Mouse (Mus musculus) megakaryocyte progenitor cell, adult 5-6 weeks (primary cell): ENCODE data around the gene Kcnq2. TPM values are rescaled to one million over a fixed set of nuclear protein-coding genes. Genes with fewer than 3 reads are reported as not detected.

ENCODE experiments used
- ATAC-seq: replicated peaks from 2 replicates; pipeline ENCODE4 v1.8.0; 2016; ENCODE audit warnings: mild to moderate bottlenecking, moderate TSS enrichment, inconsistent platforms; ENCODE audit not compliant: poor library complexity
- total RNA-seq, 2 experiments: library from RNA; stranded (forward) in 1 of 2; stranded (reverse) in 1 of 2; fragments of 157-497, 149-512 nt in 1 of 2; fragments of 200-1000 nt in 1 of 2; gene quantifications; 2 replicates each; pipeline versions ENCODE4 v1.2.3 to v1.2.4; 2015 to 2017

Gene Kcnq2
- total RNA-seq, 2 experiments from 2014 or later = not detected

DNA sequence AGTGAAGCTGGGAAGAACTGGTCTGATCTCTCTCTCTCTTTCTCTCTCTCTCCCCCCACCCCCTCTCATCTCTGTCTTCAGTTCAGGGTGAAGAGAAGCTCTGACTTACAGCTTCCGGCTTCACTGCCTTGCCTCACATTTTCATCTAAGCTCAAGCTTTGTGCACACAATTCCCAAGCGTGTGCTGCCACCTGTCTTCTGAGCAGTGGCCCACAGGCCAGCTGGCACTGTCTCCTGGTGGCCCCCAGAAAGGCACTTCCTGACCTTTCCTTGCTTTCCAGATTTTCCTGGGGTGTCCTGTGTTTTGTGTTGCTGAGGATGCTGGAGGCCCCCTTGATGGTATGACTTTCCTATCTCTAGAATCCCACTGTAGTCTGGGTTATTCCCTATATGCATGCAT is 31.0 kb downstream of the Kcnq2 start:
- no peak for ATAC-seq

DNA sequence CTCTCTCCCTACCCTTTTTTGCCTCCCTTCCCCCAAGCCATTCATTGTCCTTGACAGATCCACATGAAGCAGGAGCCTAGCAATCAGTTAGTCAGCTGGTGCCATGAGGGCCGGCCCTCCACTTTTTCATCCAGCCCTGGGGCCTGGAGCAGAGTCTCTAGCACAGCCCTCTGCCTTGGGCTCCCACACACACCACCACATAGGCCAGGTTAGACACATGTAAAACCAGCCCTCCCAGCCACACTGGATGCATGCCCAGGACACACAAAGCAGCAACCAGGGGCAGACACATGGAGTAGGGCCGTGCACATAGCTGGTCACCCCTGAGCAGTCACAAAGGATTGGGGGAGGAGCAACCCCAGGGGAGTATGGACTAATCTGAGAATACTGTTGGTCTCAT is 32.9 kb downstream of the Kcnq2 start:
- ATAC-seq = no peak

DNA sequence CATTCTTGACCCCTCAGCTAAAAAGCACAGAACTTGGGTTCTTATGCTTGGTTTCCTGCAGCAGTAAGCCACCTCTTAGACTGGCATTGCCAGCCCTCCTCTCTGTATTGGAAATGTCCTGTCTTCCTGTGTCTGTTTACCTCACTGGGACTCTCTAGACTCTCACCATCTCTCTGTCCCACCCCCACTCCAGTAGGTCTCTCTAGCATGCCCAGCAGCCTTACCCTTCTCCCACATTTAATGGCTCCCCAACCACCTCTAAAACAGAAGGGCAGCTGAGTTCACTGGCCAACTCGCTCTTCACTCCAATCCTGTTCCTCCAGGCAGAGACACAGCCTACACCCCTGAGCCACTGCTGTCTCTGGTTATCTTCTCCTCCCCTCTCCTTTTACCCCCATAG is 33.5 kb downstream of the Kcnq2 start:
- ATAC-seq = no peak

DNA sequence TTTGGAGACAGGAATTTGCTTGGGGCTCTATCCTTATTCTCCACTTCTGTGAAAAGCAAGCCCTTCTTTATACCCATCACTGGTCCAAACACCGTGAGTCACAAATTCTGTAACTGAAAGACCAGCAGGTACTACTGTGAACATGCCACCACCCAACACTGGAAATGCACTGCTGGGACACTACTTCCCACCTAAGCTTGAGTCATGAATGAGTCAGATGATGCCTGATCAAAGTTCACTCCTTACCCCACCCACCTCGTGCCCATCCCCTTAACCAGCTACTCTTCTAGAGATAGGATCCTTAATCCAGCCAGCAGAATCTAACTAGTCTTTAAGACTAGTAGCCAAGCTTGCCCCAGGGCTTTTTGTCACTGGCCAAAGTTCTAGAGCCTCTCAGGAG is 35.0 kb downstream of the Kcnq2 start:
- no peak for ATAC-seq

DNA sequence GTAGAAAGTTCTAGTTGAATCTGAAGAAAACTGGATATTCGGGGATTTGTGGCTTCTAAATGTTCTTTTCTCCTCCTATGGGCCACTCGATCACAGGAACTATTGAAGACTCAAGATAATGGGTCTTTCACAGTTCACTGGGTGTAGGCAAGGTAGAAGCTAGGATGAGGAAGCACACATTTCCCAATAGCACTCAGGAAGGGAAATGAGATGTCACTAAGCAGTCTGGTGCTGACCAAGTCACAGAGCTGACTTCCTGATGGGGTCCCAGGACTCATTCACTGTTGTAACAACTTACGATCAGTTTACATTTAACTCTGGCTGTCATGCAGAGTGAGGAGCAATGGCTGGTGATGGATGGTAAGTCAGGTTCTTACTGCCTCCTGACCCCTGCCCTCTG is 45.0 kb downstream of the Kcnq2 start:
- ATAC-seq = peak; percentile 83

DNA sequence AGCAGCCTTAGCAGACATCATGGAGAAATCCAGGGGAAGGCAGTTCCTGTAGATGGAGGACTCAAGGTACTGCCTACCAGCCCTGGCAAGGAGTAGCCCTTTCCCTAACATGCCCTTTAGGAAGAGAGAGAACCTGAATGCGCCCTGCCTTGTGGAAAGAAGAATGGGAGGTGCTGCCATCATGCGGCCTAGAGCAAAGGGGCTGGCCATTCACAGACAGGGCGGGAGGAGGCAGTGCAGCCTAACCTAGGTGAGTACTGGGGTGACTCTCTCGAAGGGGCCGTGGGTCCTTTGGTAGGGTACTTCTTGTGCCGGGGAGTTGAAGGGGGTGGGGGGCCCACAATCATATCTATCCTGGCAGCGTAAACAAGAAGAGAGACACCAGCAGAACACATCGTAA is 50.1 kb downstream of the Kcnq2 start:
- ATAC-seq = no peak

DNA sequence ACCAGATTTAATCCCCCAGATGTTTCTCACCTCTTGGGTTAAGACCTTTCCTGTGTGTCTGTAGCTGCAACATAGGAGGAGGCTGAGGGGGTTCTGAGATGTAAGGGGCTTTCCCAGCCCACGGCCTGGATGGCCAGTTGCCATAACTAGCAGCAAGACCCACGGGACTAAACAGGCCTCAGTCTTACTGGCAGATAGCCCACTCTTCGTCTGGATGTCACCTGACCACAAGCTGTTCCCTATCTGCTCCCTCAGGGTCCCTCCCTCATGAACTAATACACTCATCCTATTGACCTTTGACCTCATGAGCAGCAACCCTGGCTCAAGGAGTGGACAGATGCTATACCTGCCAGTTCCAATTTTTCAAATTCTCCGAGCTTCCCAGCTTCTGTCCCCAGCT is 51.2 kb downstream of the Kcnq2 start:
- no peak for ATAC-seq

DNA sequence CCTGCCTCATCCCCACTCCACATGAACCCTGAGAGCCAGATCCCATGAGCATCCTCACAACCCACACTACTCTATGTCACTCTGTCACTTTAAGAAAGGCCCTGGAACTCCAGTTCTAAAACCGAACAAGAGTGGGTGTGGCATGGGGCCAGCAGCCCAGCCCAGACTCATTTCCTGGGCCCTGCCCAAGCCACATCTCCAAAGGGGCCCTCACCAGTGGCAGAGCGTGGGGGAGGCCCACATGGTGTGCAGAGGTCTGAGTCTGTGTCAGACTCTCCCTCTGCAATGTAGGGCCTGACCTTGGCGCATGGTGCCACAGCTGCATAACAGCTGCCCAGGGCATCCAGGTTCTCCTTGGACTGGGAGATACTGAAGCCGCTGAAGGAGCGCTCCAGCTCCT is 54.2 kb downstream of the Kcnq2 start:
- no peak for ATAC-seq

DNA sequence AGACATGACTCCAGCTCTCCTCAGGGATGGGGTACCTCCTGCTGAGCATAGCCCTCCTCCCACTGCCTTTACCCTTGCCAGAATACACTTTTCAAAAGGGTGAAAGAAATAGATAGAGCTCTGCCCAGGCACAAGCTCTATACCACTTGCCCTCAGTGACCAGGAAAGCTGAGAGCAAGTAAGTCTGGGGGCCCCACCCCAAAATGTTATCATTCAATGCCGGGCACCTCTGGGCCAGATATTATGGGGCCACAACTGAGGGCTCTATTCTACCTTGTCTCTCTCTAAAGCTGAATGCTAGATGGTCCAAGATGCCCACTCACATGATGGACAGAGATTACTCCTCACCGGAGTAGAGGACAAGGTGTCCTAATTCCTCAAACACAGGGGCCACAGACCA is 55.6 kb downstream of the Kcnq2 start:
- no peak for ATAC-seq

DNA sequence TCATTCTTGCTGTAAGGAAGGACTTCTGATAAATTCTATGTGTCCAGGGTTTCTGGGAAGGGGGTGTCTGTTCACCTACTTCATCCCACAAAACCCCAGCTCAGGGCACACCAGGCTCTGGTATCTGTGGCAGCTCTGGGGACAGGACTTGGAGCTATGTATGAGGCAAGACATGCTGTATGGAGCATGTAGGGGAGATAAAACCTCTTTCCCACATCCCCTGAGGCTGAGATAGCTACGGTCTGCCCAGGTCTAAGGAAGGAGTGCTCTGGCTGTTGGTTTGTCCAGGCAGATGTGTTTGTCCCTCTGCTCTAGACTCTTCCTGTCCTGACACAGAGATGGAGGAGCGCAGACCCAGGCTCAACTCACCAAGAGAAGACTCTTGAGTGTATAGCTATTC is 56.2 kb downstream of the Kcnq2 start:
- ATAC-seq = no peak

DNA sequence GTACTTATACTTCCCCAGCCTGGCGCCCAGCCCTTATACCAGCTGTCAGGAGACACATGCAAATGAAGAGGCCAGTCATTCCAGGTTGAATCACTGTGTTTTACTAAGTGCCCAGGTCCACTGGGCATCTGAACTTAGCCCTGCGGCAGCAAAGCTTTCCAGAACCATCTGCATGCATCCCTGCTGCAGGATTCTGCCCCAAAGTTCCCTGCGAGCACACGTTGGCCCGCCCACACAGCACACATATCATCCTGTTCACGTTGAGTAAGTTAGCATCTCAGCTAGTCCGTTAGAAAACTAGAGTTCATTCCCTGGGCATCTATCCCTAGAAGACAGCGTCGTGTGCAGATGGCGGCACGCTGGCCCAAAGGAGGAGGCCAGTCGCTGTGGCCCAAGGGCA is 59.6 kb downstream of the Kcnq2 start:
- no peak for ATAC-seq

DNA sequence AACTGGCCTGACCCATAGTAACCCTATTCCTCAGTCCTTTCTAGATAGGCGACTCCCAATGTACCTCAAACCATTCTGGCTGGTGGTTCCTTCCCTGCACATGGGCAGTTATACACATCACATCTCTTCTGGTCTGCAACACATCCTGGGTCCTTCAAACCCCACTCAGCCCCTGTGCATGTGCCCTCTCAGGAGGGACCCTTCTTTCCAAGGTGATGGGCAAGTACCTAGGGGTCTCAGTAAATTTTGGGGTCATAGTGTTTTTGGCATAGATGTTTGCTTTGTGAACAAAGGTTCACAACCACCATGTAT is 62.7 kb downstream of the Kcnq2 start:
- no peak for ATAC-seq

DNA sequence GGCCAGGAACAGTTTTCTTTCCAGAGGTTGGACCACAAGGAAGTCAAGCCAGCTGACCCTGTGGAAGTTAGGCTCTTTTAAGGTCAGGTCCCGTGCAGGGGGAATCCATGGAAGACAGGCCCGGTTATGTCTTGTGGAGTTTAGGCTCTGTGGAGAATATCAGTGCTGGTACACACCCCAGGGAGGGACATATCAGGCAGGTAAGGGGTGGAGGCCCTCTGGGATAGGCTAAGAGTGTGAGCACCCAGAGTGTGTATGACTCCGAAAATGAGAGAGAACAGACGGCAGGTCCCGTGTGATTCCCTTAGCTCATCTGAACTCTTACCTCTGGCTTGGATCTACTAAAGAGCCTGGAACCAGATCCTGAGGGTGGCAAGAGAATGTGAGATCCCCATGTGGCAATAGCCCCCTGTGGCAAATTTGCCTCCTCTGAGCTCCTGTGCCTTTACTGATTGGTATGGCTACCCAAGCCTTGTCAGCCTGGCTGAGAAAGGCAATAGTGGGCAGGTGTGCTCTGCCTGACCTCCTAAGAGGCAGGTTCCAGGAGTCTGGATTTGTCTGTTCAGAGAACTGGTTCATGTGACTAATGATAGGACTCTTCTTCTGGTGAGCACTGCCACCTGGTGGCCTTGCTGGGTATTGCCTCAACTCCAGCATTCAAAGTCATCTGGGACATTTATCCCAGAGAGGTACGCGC is 63.2 kb downstream of the Kcnq2 start:
- peak; percentile 99 for ATAC-seq

DNA sequence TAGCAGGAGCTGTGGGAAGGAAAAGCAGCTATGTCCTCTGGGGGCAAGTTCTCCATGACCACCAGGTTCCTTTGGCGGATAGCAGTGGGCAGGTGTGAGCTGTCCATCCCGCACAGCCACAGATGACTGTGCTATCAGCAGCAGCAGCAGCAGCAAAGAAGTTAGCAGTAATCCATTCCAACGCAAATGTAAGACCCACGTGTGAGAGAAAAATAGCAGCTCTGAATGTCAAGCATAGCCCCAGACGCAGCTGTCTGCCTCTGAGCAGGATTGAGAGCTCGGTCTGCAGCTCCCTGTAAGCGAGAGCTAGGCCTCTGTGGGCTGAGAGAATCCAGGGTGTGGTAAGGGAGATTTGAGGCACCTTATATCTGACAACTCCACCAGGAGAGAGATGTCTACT is 65.0 kb downstream of the Kcnq2 start:
- no peak for ATAC-seq

DNA sequence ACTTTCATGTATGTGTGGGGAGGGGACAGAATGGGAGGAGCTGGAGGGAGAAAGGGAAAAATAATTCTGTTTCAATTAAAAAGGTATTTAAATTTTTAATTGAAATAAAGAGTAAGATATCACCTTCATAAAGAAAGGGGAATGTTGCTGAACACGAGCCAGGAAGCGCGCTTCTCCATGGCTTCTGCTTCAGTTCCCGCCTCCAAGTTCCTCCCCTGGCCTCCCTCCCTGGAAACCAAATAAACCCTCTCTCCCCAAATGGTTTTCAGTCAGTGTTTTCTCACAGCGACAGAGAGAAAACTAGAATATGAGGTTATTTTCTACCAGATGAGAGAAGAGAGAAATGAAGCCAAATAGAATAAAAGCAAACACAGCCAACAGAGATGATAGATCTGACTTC is 66.6 kb downstream of the Kcnq2 start:
- ATAC-seq = no peak

DNA sequence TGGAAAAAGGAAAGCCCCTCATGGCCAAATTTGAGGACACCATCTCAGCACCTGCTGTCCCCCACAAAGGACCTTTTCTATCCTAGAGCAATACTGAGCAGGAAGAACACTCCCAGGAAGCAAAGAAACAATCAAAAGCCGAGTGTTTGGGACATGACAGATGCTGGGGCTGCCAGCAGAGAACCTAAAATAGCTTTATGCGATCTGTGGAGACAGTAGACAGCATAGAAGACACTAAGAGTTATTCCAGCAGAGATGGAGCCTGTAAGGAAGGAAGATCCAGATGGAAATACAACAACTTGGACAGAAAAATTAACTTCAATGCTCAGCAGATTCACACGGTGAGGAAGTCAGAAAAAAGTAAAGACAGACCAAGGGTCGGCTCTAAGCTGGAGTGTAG is 69.3 kb downstream of the Kcnq2 start:
- ATAC-seq = no peak

DNA sequence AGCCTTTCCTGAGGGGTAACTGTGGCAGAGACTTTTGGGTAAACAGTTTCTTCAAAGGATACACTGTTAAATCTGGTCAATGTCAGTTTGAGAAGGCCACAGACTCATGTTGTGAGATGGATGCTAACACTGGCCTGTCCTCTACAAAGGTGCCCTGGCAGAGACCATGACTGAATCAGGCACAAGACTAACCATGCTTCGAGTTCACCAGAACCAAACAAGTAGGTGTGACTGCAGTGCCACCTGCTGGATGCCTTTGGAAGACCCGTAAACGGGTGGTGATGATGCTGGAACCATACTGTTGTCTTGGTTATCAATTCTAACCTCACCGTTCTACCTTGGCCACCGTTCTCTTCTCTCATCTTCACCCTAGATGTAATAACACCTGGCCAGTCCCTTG is 75.0 kb downstream of the Kcnq2 start:
- peak; percentile 98 for ATAC-seq

DNA sequence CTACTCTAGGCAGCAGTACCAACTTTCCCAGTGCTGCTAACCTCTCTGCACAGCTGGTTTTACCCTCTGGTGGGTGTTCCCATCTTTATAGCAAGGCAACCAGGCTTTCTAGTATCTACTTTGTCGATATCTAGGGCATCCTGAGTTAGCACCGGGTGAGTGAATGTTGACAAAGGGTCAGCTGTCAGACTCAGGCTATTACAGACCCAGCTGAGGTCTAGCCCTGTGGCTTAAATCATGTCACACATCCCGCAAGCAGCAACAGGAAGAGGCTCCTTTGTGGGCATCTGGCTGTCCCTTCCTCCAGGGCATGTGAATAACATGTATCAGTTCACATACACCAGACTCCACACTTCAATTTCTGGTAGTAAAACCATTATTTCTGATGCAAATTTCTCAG is 76.9 kb downstream of the Kcnq2 start:
- no peak for ATAC-seq

DNA sequence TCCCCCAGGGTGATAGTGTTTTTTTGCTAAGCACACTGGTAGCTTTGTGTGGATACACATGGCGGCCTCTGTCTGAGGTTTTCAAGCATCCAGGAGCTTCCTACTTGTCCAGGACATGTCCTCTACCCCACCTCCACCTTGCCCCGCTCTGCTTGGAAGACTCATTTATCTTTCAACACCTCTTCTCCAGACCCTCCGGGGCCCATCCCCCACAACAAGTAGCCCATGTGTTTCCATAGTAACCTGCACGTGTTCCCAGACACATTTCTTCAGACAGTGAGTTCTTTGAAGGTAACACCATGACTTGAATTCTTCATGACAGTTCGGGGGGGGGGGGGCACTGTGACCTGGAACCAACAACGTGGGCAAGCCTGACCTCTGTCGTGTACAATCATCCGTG is 77.8 kb downstream of the Kcnq2 start:
- ATAC-seq = no peak

DNA sequence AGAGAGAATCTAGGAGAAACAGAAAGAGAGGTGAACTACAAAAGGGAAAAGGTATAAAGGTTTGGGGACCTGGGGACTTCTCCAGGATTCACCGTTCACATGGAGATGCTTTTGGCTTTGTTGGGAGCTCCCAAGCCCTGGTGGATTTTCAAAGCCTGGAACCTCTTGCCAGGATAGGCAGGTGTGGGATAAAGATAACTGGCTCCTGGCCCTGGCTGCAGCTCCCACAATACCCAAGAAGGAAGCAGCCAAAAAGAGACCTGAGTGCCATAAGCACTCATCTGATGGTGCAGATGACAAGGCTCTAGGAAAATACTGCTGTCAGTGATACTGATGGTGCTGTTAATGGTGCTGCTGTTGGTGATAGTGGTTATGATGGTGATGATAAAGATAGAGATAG is 82.9 kb downstream of the Kcnq2 start:
- ATAC-seq = no peak

DNA sequence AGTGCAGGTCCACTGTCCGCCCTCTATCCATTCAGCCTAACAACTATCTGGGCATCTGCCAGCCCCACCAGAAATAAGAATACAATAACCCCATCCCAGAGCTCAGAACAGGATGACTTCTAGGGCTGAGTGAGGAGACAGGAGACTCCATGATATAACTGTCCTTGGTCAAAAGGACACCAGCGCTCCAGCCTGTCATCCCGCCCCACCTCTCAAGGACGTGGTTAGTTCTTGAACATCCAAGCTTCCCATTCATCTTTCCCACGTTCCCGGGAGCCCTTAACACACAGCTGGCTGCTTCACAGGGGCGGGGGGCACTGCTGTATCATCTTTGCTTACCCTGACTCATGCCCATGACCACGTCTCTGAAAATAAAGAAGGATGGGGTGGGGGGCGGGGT is 86.1 kb downstream of the Kcnq2 start:
- ATAC-seq = no peak

DNA sequence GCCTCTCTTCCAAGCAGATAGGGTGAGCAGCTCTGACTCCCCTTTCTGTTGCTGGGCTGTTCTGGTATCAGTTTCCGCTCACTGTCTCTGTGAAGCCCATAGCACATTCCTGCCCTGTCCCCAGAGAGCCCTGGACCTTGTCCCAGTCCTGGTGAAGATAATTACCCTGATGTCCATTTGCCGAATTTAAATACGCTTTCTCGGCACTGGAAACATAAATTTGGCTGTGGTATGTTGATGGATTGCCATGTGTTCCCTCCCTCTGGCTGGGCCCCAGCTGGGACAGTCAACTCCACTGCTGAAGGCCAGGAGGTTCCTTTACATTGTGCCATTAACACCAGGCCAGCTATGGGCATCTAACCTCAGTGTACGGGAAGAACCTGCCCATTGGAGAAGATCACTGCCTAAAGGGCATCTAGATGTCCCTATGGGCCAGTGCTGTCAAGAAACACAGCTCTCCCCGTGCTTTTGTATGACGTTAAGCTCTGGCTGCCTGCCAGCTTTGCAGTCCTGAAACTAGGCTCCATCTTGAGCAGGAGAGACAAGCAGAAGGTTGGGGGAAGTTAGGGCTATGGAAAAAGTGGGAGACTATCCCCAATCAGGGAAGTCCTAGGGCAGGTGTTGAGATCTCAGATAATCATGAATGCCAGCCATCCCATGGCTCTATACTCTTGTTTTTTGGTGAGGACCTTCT is 86.7 kb downstream of the Kcnq2 start:
- ATAC-seq = no peak

DNA sequence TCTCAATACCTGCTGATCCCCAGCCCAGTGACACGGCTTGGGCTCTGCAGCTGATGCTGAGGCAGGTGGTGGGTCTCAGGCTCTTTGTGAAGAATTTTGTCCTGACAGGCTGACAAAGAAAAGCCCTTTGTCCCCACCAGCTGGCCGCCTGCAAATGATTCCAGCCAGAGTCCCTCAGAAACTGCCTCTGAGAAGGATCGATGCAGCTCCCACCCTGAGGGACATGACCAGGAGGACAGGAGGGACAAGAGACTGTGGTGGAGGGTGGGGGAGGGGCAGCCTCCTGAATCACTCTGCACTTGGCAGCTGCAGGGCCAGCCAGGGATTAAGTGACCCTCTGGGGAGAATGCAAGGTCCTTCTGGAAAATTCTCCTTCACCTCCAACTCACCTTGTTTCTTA is 91.1 kb downstream of the Kcnq2 start:
- no peak for ATAC-seq
